Mouse (Mus musculus): ENCODE results near the gene Kif22. TPM values are rescaled to one million over a fixed set of nuclear protein-coding genes. Genes with fewer than 3 reads are reported as not detected.

Gene Kif22
- polyA plus RNA-seq, 1 experiment: 9.1 TPM

GRCm38 (mm10) chr7:127084794-127085193 is 42.5 kb upstream of the Kif22 start:
- Histone ChIP-seq H3K4me1 (ENCODE audit: control insufficient read depth, insufficient read depth, low read length) (no peaks in the 10 kb centered on the region), H3K4me3 (replicated peaks; ENCODE audit: insufficient read depth, low read depth, low read length) (no peak overlapping the region), H3K27ac (ENCODE audit: insufficient read depth, low read length) (no peak overlapping the region), H3K27me3 (ENCODE audit: control insufficient read depth, insufficient read depth, low read length) (no peaks in the 10 kb centered on the region)
- 85% methylated on average over 2 of the region's 2 CpGs for WGBS
- DNase-seq: no peak
- TF ChIP-seq POLR2A (IDR thresholded peaks at IDR 0.05; ENCODE audit: borderline replicate concordance, insufficient read depth, low read length) (no peak), CTCF (IDR thresholded peaks at IDR 0.05; ENCODE audit: borderline replicate concordance, insufficient read depth, low read depth, low read length) (no peak)

- H3K4me1 ChIP-seq (ENCODE audit: control insufficient read depth, insufficient read depth, low read length): no peaks in the 10 kb centered on the region
- H3K4me3 ChIP-seq (replicated peaks; ENCODE audit: insufficient read depth, low read depth, low read length): no peak overlapping the region
- no peak overlapping the region for H3K27ac ChIP-seq (ENCODE audit: insufficient read depth, low read length)
- H3K27me3 ChIP-seq (ENCODE audit: control insufficient read depth, insufficient read depth, low read length): no peaks in the 10 kb centered on the region
- DNase-seq: no peak
- 81% methylated on average over 4 of the region's 4 CpGs for WGBS
- no peak for TF ChIP-seq POLR2A (IDR thresholded peaks at IDR 0.05; ENCODE audit: borderline replicate concordance, insufficient read depth, low read length)
These were observed 41.4 kb upstream of the Kif22 start for GRCm38 (mm10) chr7:127083689-127084088.

GRCm38 (mm10) chr7:127082995-127083394 is 40.7 kb upstream of the Kif22 start:
- Histone ChIP-seq H3K27ac (ENCODE audit: insufficient read depth, low read length) (no peak overlapping the region), H3K4me1 (ENCODE audit: control insufficient read depth, insufficient read depth, low read length) (no peaks in the 10 kb centered on the region), H3K4me3 (replicated peaks; ENCODE audit: insufficient read depth, low read depth, low read length) (no peak overlapping the region), H3K27me3 (ENCODE audit: control insufficient read depth, insufficient read depth, low read length) (no peaks in the 10 kb centered on the region)
- TF ChIP-seq CTCF (IDR thresholded peaks at IDR 0.05; ENCODE audit: borderline replicate concordance, insufficient read depth, low read depth, low read length): no peak
- TF ChIP-seq POLR2A (IDR thresholded peaks at IDR 0.05; ENCODE audit: borderline replicate concordance, insufficient read depth, low read length): no peak
- 61% methylated on average over 2 of the region's 2 CpGs for WGBS
- no peak for DNase-seq

GRCm38 (mm10) chr7:127082271-127082670 is 40.0 kb upstream of the Kif22 start:
- no peak overlapping the region for H3K27ac ChIP-seq (ENCODE audit: insufficient read depth, low read length)
- H3K4me3 ChIP-seq (replicated peaks; ENCODE audit: insufficient read depth, low read depth, low read length): no peak overlapping the region
- H3K4me1 ChIP-seq (ENCODE audit: control insufficient read depth, insufficient read depth, low read length): no peaks in the 10 kb centered on the region
- H3K27me3 ChIP-seq (ENCODE audit: control insufficient read depth, insufficient read depth, low read length): no peaks in the 10 kb centered on the region
- no peak for DNase-seq
- 80% methylated on average over 8 of the region's 8 CpGs for WGBS
- TF ChIP-seq POLR2A (IDR thresholded peaks at IDR 0.05; ENCODE audit: borderline replicate concordance, insufficient read depth, low read length) (no peak), CTCF (IDR thresholded peaks at IDR 0.05; ENCODE audit: borderline replicate concordance, insufficient read depth, low read depth, low read length) (no peak)

- TF ChIP-seq CTCF (IDR thresholded peaks at IDR 0.05; ENCODE audit: borderline replicate concordance, insufficient read depth, low read depth, low read length) (no peak), POLR2A (IDR thresholded peaks at IDR 0.05; ENCODE audit: borderline replicate concordance, insufficient read depth, low read length) (no peak)
- H3K4me1 ChIP-seq (ENCODE audit: control insufficient read depth, insufficient read depth, low read length): no peaks in the 10 kb centered on the region
- no peak for DNase-seq
- 59% methylated on average over 3 of the region's 3 CpGs for WGBS
- no peak overlapping the region for H3K27ac ChIP-seq (ENCODE audit: insufficient read depth, low read length)
- no peak overlapping the region for H3K4me3 ChIP-seq (replicated peaks; ENCODE audit: insufficient read depth, low read depth, low read length)
- H3K27me3 ChIP-seq (ENCODE audit: control insufficient read depth, insufficient read depth, low read length): no peaks in the 10 kb centered on the region
These were observed 37.8 kb upstream of the Kif22 start for GRCm38 (mm10) chr7:127080045-127080444.

GRCm38 (mm10) chr7:127077692-127078091 is 35.4 kb upstream of the Kif22 start:
- DNase-seq: no peak
- TF ChIP-seq POLR2A (IDR thresholded peaks at IDR 0.05; ENCODE audit: borderline replicate concordance, insufficient read depth, low read length): no peak
- TF ChIP-seq CTCF (IDR thresholded peaks at IDR 0.05; ENCODE audit: borderline replicate concordance, insufficient read depth, low read depth, low read length): no peak
- Histone ChIP-seq H3K4me3 (replicated peaks; ENCODE audit: insufficient read depth, low read depth, low read length) (no peak overlapping the region), H3K27ac (ENCODE audit: insufficient read depth, low read length) (no peak overlapping the region), H3K27me3 (ENCODE audit: control insufficient read depth, insufficient read depth, low read length) (no peaks in the 10 kb centered on the region), H3K4me1 (ENCODE audit: control insufficient read depth, insufficient read depth, low read length) (no peaks in the 10 kb centered on the region)
- 86% methylated on average over 3 of the region's 3 CpGs for WGBS

GRCm38 (mm10) chr7:127076188-127076587 is 33.9 kb upstream of the Kif22 start:
- no peak overlapping the region for H3K4me3 ChIP-seq (replicated peaks; ENCODE audit: insufficient read depth, low read depth, low read length)
- WGBS: 88% methylated on average over 5 of the region's 5 CpGs
- H3K4me1 ChIP-seq (ENCODE audit: control insufficient read depth, insufficient read depth, low read length): no peaks in the 10 kb centered on the region
- no peak for DNase-seq
- no peak for TF ChIP-seq CTCF (IDR thresholded peaks at IDR 0.05; ENCODE audit: borderline replicate concordance, insufficient read depth, low read depth, low read length)
- TF ChIP-seq POLR2A (IDR thresholded peaks at IDR 0.05; ENCODE audit: borderline replicate concordance, insufficient read depth, low read length): no peak
- no peak overlapping the region for H3K27ac ChIP-seq (ENCODE audit: insufficient read depth, low read length)
- no peaks in the 10 kb centered on the region for H3K27me3 ChIP-seq (ENCODE audit: control insufficient read depth, insufficient read depth, low read length)

GRCm38 (mm10) chr7:127073221-127073620 is 30.9 kb upstream of the Kif22 start:
- Histone ChIP-seq H3K4me3 (replicated peaks; ENCODE audit: insufficient read depth, low read depth, low read length) (no peak overlapping the region), H3K4me1 (ENCODE audit: control insufficient read depth, insufficient read depth, low read length) (no peaks in the 10 kb centered on the region), H3K27ac (ENCODE audit: insufficient read depth, low read length) (no peak overlapping the region), H3K27me3 (ENCODE audit: control insufficient read depth, insufficient read depth, low read length) (no peaks in the 10 kb centered on the region)
- DNase-seq: no peak
- no peak for TF ChIP-seq POLR2A (IDR thresholded peaks at IDR 0.05; ENCODE audit: borderline replicate concordance, insufficient read depth, low read length)
- 71% methylated on average over 4 of the region's 4 CpGs for WGBS

All from cerebellum, adult 2 months (tissue).